Mouse (Mus musculus): ENCODE measurements around the gene Mdm1. TPM values are rescaled to one million over a fixed set of nuclear protein-coding genes. Genes with fewer than 3 reads are reported as not detected.
A peak's percentile ranks its signal among the peaks of the same experiment; 100 is the strongest.

The Mdm1 gene
- 29.2 and 43.0 TPM in 2 replicates for total RNA-seq (2014; rRNA removed)
- polyA plus RNA-seq (2015; fragmentation: Nextera tagmentation; extraction: Ambion mirVana) = 17.0 and 22.7 TPM in 2 replicates

DNA sequence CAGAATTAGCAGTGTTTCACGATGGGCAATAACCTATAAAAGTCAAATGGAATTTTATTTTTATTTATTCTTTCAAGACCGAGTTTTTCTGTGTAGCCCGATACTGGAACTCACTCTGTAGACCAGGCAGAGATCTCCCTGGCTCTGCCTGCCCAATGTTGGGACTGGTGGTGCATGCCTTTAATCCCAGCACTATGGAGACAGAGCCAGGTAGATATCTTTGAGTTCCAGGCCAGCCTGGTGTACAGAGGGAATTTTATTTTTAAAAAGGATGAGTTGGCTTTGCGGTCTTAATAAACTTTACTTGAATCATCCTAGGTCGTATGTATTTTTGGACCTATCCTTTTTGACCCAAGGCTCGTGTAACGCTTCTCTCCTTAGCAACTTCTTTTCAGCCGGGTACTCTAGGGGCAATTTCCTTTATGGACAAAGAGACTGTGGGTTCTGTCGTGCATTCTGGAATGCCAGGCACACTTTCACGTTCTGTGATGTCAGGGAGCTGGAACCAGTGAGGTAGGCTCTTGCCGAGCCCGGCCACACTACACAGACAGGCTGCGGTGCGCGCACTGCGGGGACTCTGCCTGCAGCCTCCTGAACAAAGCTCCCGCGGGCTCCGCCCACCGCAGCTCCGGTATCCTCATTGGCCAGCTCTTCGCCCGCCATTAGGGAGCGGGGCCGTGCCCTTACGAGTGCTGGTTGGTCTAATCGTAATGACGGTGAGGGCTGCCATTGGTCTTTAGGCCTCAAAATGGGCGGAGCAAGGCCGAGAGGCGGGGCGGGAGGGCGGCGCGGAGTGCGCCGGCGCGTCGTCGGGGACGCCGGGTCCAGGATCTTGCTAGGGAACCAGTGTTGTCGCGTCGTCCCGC lies at the start of gene Mdm1:
Mdm1 (plus strand) TSS at position 794 of the 866 bp plus-strand sequence.
- ATAC-seq = peak; percentile 100

DNA sequence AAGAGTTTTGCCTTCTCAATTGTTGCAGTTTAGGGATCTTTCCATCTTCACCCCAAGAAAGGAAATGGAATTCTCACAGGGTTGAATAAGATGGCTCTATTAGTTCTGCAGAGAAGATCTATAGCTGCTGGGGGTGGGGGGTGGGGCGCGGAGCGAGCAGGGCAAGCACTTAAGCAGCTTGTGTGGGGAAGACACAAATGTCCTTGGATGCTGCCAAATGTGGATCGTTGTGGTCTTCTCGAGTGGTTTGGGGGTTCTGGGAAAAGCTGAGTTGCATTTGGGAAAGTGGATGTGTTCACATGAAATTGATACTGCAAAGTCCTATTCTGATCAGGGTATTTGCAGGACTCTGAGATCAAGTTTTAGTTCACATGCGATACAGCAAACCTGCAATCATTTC lies 48.9 kb upstream of the Mdm1 start:
- H3K27me3 ChIP-seq (ENCODE audit: insufficient read depth, low read length) = no peaks in the 10 kb centered on the region
- no peak for ATAC-seq
- no peak overlapping the region for H3K4me2 ChIP-seq (ENCODE audit: low read depth)
- H3K9ac ChIP-seq = no peak overlapping the region
- no peak overlapping the region for H3K4me3 ChIP-seq (ENCODE audit: low read depth, low read length)
- no peaks in the 10 kb centered on the region for H3K9me3 ChIP-seq (ENCODE audit: low read length)
- H3K36me3 ChIP-seq (ENCODE audit: insufficient read depth) = no peaks in the 10 kb centered on the region
- WGBS = 86% methylated on average over 6 of the region's 6 CpGs
- no peak overlapping the region for H3K27ac ChIP-seq (ENCODE audit: low read depth, low read length)
- peaks cover 3% of the 10 kb centered on the region; the same call in 1 of the 2 replicates for H3K4me1 ChIP-seq (ENCODE audit: insufficient read depth)
- no peak for DNase-seq
- no peak for TF ChIP-seq CTCF (IDR thresholded peaks at IDR 0.05; ENCODE audit: low read depth)

More for the DNA sequence above, at the start of gene Mdm1:
- peak; percentile 99 for DNase-seq
- no peak for TF ChIP-seq CTCF (IDR thresholded peaks at IDR 0.05; ENCODE audit: low read depth)
- H3K4me2 ChIP-seq (ENCODE audit: low read depth) = peak within 1 kb of the TSS; percentile 72
- WGBS = 6% methylated on average over 47 of the region's 47 CpGs
- H3K4me1 ChIP-seq (ENCODE audit: insufficient read depth) = no peaks in the 10 kb centered on the region
- H3K27me3 ChIP-seq (ENCODE audit: insufficient read depth, low read length) = no peaks in the 10 kb centered on the region
- H3K9me3 ChIP-seq (ENCODE audit: low read length) = no peaks in the 10 kb centered on the region
- peak within 1 kb of the TSS; percentile 90 for H3K4me3 ChIP-seq (ENCODE audit: low read depth, low read length)
- H3K27ac ChIP-seq (ENCODE audit: low read depth, low read length) = no peak within 1 kb of the TSS
- peak within 1 kb of the TSS; percentile 53 for H3K9ac ChIP-seq
- no peaks in the 10 kb centered on the region for H3K36me3 ChIP-seq (ENCODE audit: insufficient read depth)

DNA sequence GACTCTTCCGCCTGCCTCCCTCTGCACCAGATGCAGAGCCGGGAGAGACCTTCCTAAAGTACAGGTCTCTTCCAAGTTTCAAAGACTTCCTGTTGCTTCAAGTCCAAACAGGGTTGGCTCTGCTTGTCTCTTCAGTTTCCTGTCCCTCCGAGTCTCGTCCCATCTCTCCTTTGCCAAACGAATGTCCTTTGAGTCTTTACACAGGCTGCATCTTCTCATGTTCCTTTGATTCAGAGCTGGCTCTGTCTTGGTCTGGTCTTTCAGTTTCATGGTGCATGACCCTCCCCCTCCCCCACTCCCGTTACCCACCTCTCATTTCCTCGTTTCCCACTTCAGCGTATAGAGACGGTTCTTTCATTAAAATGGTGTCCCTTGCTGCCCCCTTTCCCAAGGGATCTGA lies 47.9 kb upstream of the Mdm1 start:
- Histone ChIP-seq H3K4me2 (ENCODE audit: low read depth) (no peak overlapping the region), H3K9me3 (ENCODE audit: low read length) (no peaks in the 10 kb centered on the region), H3K27ac (ENCODE audit: low read depth, low read length) (no peak overlapping the region), H3K4me3 (ENCODE audit: low read depth, low read length) (no peak overlapping the region), H3K36me3 (ENCODE audit: insufficient read depth) (no peaks in the 10 kb centered on the region), H3K9ac (no peak overlapping the region), H3K4me1 (ENCODE audit: insufficient read depth) (no peaks in the 10 kb centered on the region), H3K27me3 (ENCODE audit: insufficient read depth, low read length) (no peaks in the 10 kb centered on the region)
- no peak for TF ChIP-seq CTCF (IDR thresholded peaks at IDR 0.05; ENCODE audit: low read depth)
- DNase-seq = no peak
- 66% methylated on average over 9 of the region's 9 CpGs for WGBS
- ATAC-seq = no peak

DNA sequence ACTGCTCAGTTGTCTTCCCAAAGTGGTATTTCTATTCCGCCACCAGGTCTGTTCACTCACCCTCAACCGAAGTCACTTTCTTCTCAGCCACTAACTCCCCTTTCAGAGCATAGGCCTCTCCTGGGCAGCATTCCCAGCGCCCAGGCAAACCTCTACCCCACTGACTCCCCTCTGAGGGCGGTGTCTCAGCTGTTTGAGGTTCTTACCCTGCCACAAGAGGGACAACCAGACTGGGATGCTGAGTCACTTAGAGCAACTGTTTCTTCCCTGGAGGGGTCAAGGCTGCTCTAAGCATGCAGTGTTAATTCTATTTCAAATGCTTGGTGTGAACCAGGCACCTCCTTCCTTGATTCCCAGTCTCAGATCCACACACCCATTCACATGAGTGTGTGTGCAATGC lies 46.8 kb upstream of the Mdm1 start:
- H3K4me1 ChIP-seq (ENCODE audit: insufficient read depth) = no peaks in the 10 kb centered on the region
- H3K27ac ChIP-seq (ENCODE audit: low read depth, low read length) = no peak overlapping the region
- no peaks in the 10 kb centered on the region for H3K27me3 ChIP-seq (ENCODE audit: insufficient read depth, low read length)
- ATAC-seq (no peak), DNase-seq (no peak)
- no peak overlapping the region for H3K4me2 ChIP-seq (ENCODE audit: low read depth)
- TF ChIP-seq CTCF (IDR thresholded peaks at IDR 0.05; ENCODE audit: low read depth) = no peak
- no peak overlapping the region for H3K9ac ChIP-seq
- WGBS = 83% methylated on average over 4 of the region's 4 CpGs
- H3K9me3 ChIP-seq (ENCODE audit: low read length) = no peaks in the 10 kb centered on the region
- no peaks in the 10 kb centered on the region for H3K36me3 ChIP-seq (ENCODE audit: insufficient read depth)
- H3K4me3 ChIP-seq (ENCODE audit: low read depth, low read length) = no peak overlapping the region

DNA sequence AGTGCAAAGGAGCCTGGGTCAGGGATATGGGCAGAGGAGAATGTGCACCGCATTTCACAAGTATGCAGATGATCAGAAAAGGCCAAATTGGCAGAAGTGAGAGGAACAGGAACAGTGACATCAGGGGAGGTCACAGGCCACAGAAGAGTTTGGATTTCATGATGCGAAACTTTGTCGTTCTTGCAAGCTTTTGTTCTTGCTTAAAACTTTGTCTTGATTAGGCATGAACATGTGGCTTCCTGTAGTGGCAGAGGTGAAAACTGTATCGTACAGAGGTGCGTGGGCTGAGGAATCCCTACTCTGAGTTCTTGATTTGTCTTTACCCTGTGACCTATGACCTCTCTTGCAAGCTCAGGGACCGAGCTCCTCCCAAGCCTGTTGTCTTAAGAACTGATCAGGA lies 45.4 kb upstream of the Mdm1 start:
- Histone ChIP-seq H3K27ac (ENCODE audit: low read depth, low read length) (no peak overlapping the region), H3K9ac (no peak overlapping the region), H3K36me3 (ENCODE audit: insufficient read depth) (no peaks in the 10 kb centered on the region), H3K4me1 (ENCODE audit: insufficient read depth) (no peaks in the 10 kb centered on the region), H3K4me2 (ENCODE audit: low read depth) (no peak overlapping the region), H3K9me3 (ENCODE audit: low read length) (no peaks in the 10 kb centered on the region), H3K4me3 (ENCODE audit: low read depth, low read length) (no peak overlapping the region), H3K27me3 (ENCODE audit: insufficient read depth, low read length) (no peaks in the 10 kb centered on the region)
- TF ChIP-seq CTCF (IDR thresholded peaks at IDR 0.05; ENCODE audit: low read depth) = no peak
- WGBS = 91% methylated on average over 6 of the region's 6 CpGs
- DNase-seq (no peak), ATAC-seq (no peak)

DNA sequence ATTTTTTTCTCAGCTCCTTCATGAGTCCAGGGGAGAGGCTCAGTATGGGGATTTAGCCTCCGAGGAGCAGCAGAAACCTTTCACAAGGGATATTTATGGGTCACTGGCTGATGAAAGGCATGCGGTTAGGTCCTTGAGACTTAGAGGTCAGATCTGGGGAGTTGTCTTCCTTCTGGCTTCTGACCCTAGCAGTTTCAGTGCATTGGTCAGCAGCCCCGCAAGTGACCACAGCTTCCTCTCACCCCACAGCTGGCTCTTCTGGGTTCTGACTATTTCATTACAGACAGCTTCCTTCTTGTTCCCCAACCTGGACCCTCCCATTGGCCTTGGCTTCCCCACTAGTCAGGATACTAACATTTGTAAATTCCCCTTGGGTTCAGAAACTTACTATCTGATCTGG lies 43.7 kb upstream of the Mdm1 start:
- Histone ChIP-seq H3K4me3 (ENCODE audit: low read depth, low read length) (no peak overlapping the region), H3K36me3 (ENCODE audit: insufficient read depth) (no peaks in the 10 kb centered on the region), H3K27ac (ENCODE audit: low read depth, low read length) (no peak overlapping the region), H3K9me3 (ENCODE audit: low read length) (no peaks in the 10 kb centered on the region), H3K4me2 (ENCODE audit: low read depth) (no peak overlapping the region), H3K4me1 (ENCODE audit: insufficient read depth) (no peaks in the 10 kb centered on the region), H3K9ac (no peak overlapping the region), H3K27me3 (ENCODE audit: insufficient read depth, low read length) (no peaks in the 10 kb centered on the region)
- ATAC-seq (no peak), DNase-seq (no peak)
- no peak for TF ChIP-seq CTCF (IDR thresholded peaks at IDR 0.05; ENCODE audit: low read depth)
- WGBS = 85% methylated on average over 3 of the region's 3 CpGs

DNA sequence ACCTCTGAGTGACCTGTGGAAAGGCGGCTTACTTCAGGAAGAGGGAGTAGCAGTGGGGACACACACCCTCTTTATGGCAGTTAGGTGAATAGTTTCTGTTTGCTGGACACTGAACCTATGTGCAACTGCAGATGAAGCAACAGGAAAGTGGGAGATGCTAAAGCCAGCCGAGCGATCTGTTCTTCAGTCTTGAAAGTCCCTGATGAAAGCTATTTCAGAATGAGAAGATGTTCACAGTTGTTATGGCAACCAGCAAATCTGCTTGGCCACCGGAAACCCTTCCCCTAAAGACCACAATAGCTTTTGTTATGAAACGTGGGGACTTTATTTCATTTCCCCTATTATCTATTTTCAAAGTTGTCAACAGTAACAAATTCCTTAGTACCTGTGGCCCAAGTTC lies 41.0 kb upstream of the Mdm1 start:
- ATAC-seq (no peak), DNase-seq (peak; percentile 28)
- H3K4me1 ChIP-seq (ENCODE audit: insufficient read depth) = no peaks in the 10 kb centered on the region
- H3K9me3 ChIP-seq (ENCODE audit: low read length) = no peaks in the 10 kb centered on the region
- H3K9ac ChIP-seq = no peak overlapping the region
- no peaks in the 10 kb centered on the region for H3K36me3 ChIP-seq (ENCODE audit: insufficient read depth)
- 55% methylated on average over 5 of the region's 5 CpGs for WGBS
- H3K27ac ChIP-seq (ENCODE audit: low read depth, low read length) = no peak overlapping the region
- H3K4me2 ChIP-seq (ENCODE audit: low read depth) = no peak overlapping the region
- H3K4me3 ChIP-seq (ENCODE audit: low read depth, low read length) = no peak overlapping the region
- H3K27me3 ChIP-seq (ENCODE audit: insufficient read depth, low read length) = no peaks in the 10 kb centered on the region
- TF ChIP-seq CTCF (IDR thresholded peaks at IDR 0.05; ENCODE audit: low read depth) = no peak

Measured in forebrain, postnatal 0 days (tissue).